Mouse (Mus musculus) leukemia stem cell, adult 10-12 weeks (primary cell): Measurements from ENCODE around the gene Ntf3. TPM values are rescaled to one million over a fixed set of nuclear protein-coding genes. Genes with fewer than 3 reads are reported as not detected.

ENCODE experiments used
- polyA plus RNA-seq: library from polyadenylated mRNA; stranded (reverse); fragments of >175 nt; gene quantifications from 2 replicates; pipeline ENCODE4 v1.2.3, GENCODE M21; 2012; ENCODE audit warnings: low replicate concordance

Gene Ntf3
- not detected in 2 replicates for polyA plus RNA-seq

DNA sequence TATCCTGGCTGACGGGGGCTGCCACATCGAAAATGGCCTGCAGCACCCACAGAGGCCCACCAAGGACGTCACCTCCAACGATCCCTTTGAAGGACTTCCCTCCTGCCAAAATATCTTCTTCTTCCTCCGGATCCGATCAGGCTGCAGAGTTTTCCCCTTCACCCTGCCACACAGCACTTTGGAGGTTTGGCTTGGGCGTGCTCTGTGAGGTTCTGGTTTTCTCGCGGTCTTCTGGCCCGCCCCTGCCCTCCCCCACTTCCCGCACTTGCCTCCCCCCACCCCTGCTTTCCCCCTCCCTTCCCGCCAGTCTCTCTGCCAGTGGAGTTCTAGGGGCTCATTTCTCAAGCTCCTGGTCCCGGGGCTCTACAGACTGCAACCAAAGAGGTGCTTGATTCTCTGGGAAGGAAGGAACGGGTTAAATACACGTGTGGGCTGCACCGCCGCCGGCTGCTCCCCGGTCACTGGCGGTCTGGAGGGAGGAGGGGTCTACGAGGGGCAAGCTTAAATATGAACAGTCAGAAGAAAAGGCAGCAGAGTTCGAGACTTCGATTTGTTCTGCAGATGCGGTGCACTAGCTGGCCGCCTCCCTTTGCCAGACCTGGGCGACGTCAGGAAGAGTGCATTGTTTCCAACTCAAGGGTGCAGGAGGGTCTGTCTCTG is at the start of gene Ntf3:
Gene Ntf3 (minus strand): TSS at position 363 of the 660 bp plus-strand sequence.

